Mouse (Mus musculus) mouse trophoblast stem cell (cell line): ENCODE results near the gene Adamts7.

Experiments
- in situ Hi-C, 2 experiments: fragments of 300-500 bp; cut with MseI, MboI; formaldehyde crosslinking; loops; 2 replicates in 1 of 2; 3 replicates in 1 of 2; pipeline ENCODE4 v1.15.1; 2025

The Adamts7 gene

GRCm38 (mm10) chr9:90197116-90197665 is 34.3 kb downstream of the Adamts7 start:
- in situ Hi-C loops = no loop called here

- in situ Hi-C loops = no loop called here
These were observed 35.1 kb downstream of the Adamts7 start for GRCm38 (mm10) chr9:90197866-90198383.

GRCm38 (mm10) chr9:90198531-90199449 is 35.9 kb downstream of the Adamts7 start:
- in situ Hi-C loops = no loop called here

GRCm38 (mm10) chr9:90199611-90200010 is 36.7 kb downstream of the Adamts7 start:
- in situ Hi-C loops = loop anchor here (10.0 to 25.0 kb wide), 2 partner anchors 213 to 245 kb away; no protein-coding TSS in a partner anchor

- in situ Hi-C loops = loop anchor here (10.0 to 25.0 kb wide), 2 partner anchors 212 to 244 kb away; no protein-coding TSS in a partner anchor
These were observed 37.6 kb downstream of the Adamts7 start for GRCm38 (mm10) chr9:90200501-90200900.

- in situ Hi-C loops = loop anchor here (10.0 to 25.0 kb wide), 2 partner anchors 211 to 244 kb away; no protein-coding TSS in a partner anchor
These were observed 38.2 kb downstream of the Adamts7 start for GRCm38 (mm10) chr9:90201096-90201495.

- in situ Hi-C loops = loop anchor here (10.0 to 25.0 kb wide), 2 partner anchors 211 to 243 kb away; no protein-coding TSS in a partner anchor
These were observed 38.7 kb downstream of the Adamts7 start for GRCm38 (mm10) chr9:90201541-90201940.

- in situ Hi-C loops = loop anchor here (10.0 to 25.0 kb wide), 2 partner anchors 209 to 242 kb away; no protein-coding TSS in a partner anchor
These were observed 40.4 kb downstream of the Adamts7 start for GRCm38 (mm10) chr9:90203233-90203632.

GRCm38 (mm10) chr9:90204396-90204915 is 41.6 kb downstream of the Adamts7 start:
- in situ Hi-C loops = loop anchor here (10.0 to 25.0 kb wide), 2 partner anchors 208 to 240 kb away; no protein-coding TSS in a partner anchor

- in situ Hi-C loops = loop anchor here (10.0 to 25.0 kb wide), 2 partner anchors 206 to 238 kb away; no protein-coding TSS in a partner anchor
These were observed 43.6 kb downstream of the Adamts7 start for GRCm38 (mm10) chr9:90206500-90206899.

- in situ Hi-C loops = loop anchor here (10.0 to 25.0 kb wide), 2 partner anchors 204 to 237 kb away; no protein-coding TSS in a partner anchor
These were observed 44.9 kb downstream of the Adamts7 start for GRCm38 (mm10) chr9:90207808-90208207.

GRCm38 (mm10) chr9:90208655-90209054 is 45.8 kb downstream of the Adamts7 start:
- in situ Hi-C loops = loop anchor here (10.0 to 25.0 kb wide), 2 partner anchors 204 to 236 kb away; no protein-coding TSS in a partner anchor

- in situ Hi-C loops = loop anchor here in 1 of 2 experiments (25.0 kb wide), 1 partner anchor 199 kb away; no protein-coding TSS in a partner anchor
These were observed 50.3 kb downstream of the Adamts7 start for GRCm38 (mm10) chr9:90213127-90213526.

GRCm38 (mm10) chr9:90216259-90217001 is 53.6 kb downstream of the Adamts7 start:
- in situ Hi-C loops = loop anchor here in 1 of 2 experiments (25.0 kb wide), 1 partner anchor 196 kb away; no protein-coding TSS in a partner anchor

GRCm38 (mm10) chr9:90217501-90217900 is 54.6 kb downstream of the Adamts7 start:
- in situ Hi-C loops = loop anchor here in 1 of 2 experiments (25.0 kb wide), 1 partner anchor 195 kb away; no protein-coding TSS in a partner anchor

- in situ Hi-C loops = loop anchor here in 1 of 2 experiments (25.0 kb wide), 1 partner anchor 190 kb away; no protein-coding TSS in a partner anchor
These were observed 59.4 kb downstream of the Adamts7 start for GRCm38 (mm10) chr9:90222275-90222674.

GRCm38 (mm10) chr9:90226081-90226741 is 63.3 kb downstream of the Adamts7 start:
- in situ Hi-C loops = no loop called here

- in situ Hi-C loops = no loop called here
These were observed 63.9 kb downstream of the Adamts7 start for GRCm38 (mm10) chr9:90226742-90227096.

GRCm38 (mm10) chr9:90227171-90227570 is 64.3 kb downstream of the Adamts7 start:
- in situ Hi-C loops = no loop called here
